Mouse (Mus musculus) lung, embryonic 15.5 days (tissue): ENCODE results near the gene Cox5a. TPM values are rescaled to one million over a fixed set of nuclear protein-coding genes. Genes with fewer than 3 reads are reported as not detected.

Experiments used
- ATAC-seq: fragments of 200-750 bp; cut with Nextera tagmentation; 2 replicates; pipeline ENCODE4 v1.8.0; 2017; ENCODE audit warnings: moderate number of reproducible peaks, borderline replicate concordance; ENCODE audit not compliant: low FRiP score, low TSS enrichment; ENCODE audit errors: extremely low read depth
- H3K27ac ChIP-seq: fragments of 300-500 bp; sonication (generic); 2 replicates; pipeline ENCODE4 v1.5.1; 2015; ENCODE audit warnings: moderate library complexity, mild to moderate bottlenecking, inconsistent platforms
- H3K27me3 ChIP-seq: fragments of 300-500 bp; sonication (generic); 2 replicates; pipeline ENCODE4 v1.6.1; 2015; ENCODE audit warnings: inconsistent platforms
- H3K36me3 ChIP-seq: fragments of 300-500 bp; sonication (generic); 2 replicates; pipeline ENCODE4 v1.6.1; 2015; ENCODE audit warnings: inconsistent platforms
- H3K4me1 ChIP-seq: fragments of 300-500 bp; sonication (generic); 2 replicates; pipeline ENCODE4 v1.6.1; 2015; ENCODE audit warnings: inconsistent platforms
- H3K4me2 ChIP-seq: fragments of 300-500 bp; sonication (generic); 2 replicates; pipeline ENCODE4 v1.6.1; 2015; ENCODE audit warnings: inconsistent platforms, mild to moderate bottlenecking, moderate library complexity
- H3K4me3 ChIP-seq: fragments of 300-500 bp; sonication (generic); 2 replicates; pipeline ENCODE4 v1.5.1; 2015; ENCODE audit warnings: mild to moderate bottlenecking, inconsistent platforms
- H3K9ac ChIP-seq: fragments of 300-500 bp; sonication (generic); 2 replicates; pipeline ENCODE4 v1.6.1; 2015; ENCODE audit warnings: inconsistent platforms
- H3K9me3 ChIP-seq: fragments of 300-500 bp; sonication (generic); 2 replicates; pipeline ENCODE4 v1.6.1; 2016; ENCODE audit warnings: inconsistent platforms
- WGBS: fragments of 180-500 bp; shearing (Covaris S2); methylation state at CpG from one replicate; pipeline ENCODE4 v1.1.7; 2015; 5-methylcytosine and 5-hydroxymethylcytosine counted together
- polyA plus RNA-seq: library from polyadenylated mRNA; unstranded; fragments of >200 nt; fragmentation: Nextera tagmentation; extraction: Ambion mirVana; gene quantifications from 2 replicates; pipeline ENCODE4 v1.2.1, GENCODE M21; 2015

The Cox5a gene
- 516 and 522 TPM in 2 replicates for polyA plus RNA-seq

GRCm38 (mm10) chr9:57521056-57521911 lies at the start of gene Cox5a:
Gene Cox5a (plus strand): TSS chr9:57521274.
- Histone ChIP-seq H3K9ac (peak within 1 kb of the TSS; percentile 99), H3K27ac (peak within 1 kb of the TSS; percentile 93), H3K36me3 (no peaks in the 10 kb centered on the region), H3K4me2 (peak within 1 kb of the TSS; percentile 72), H3K9me3 (no peaks in the 10 kb centered on the region), H3K27me3 (no peaks in the 10 kb centered on the region), H3K4me3 (peak within 1 kb of the TSS; percentile 99), H3K4me1 (peaks cover 17% of the 10 kb centered on the region)
- ATAC-seq = peak; percentile 98
- WGBS = under 1% methylated on average over 95 of the region's 95 CpGs

GRCm38 (mm10) chr9:57485774-57486173 lies 35.3 kb upstream of the Cox5a start:
- H3K27ac ChIP-seq = no peak overlapping the region
- H3K9ac ChIP-seq = no peak overlapping the region
- no peaks in the 10 kb centered on the region for H3K36me3 ChIP-seq
- H3K27me3 ChIP-seq = no peaks in the 10 kb centered on the region
- no peak overlapping the region for H3K4me2 ChIP-seq
- no peaks in the 10 kb centered on the region for H3K4me1 ChIP-seq
- no peaks in the 10 kb centered on the region for H3K9me3 ChIP-seq
- WGBS = 15% methylated on average over 7 of the region's 7 CpGs
- ATAC-seq = no peak
- H3K4me3 ChIP-seq = no peak overlapping the region

DNA sequence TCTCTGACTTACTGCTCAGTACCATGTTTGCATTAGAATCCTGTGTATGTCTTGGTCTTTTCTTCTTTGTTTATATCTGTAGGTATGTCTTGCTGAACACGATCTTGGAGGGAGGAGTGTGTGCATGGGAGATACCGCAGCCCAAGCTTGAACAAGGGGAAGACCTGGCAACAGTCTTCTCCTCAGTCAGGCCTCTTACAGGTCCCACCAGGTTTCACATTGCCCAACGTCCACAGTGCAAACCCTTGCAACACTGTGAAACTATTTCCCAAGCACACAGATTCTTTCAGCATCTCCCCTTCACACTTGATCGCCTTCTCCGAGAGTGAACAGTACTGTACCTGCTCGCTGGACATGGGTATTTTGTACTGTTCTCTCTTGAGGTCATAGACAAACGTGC lies 33.3 kb upstream of the Cox5a start:
- H3K4me2 ChIP-seq = no peak overlapping the region
- H3K4me1 ChIP-seq = no peaks in the 10 kb centered on the region
- H3K9me3 ChIP-seq = no peaks in the 10 kb centered on the region
- H3K36me3 ChIP-seq = no peaks in the 10 kb centered on the region
- WGBS = 62% methylated on average over 7 of the region's 7 CpGs
- no peak overlapping the region for H3K4me3 ChIP-seq
- no peak for ATAC-seq
- no peak overlapping the region for H3K27ac ChIP-seq
- no peak overlapping the region for H3K9ac ChIP-seq
- H3K27me3 ChIP-seq = no peaks in the 10 kb centered on the region

- 84% methylated on average over 2 of the region's 2 CpGs for WGBS
- H3K4me3 ChIP-seq = no peak overlapping the region
- no peaks in the 10 kb centered on the region for H3K36me3 ChIP-seq
- no peaks in the 10 kb centered on the region for H3K27me3 ChIP-seq
- H3K4me1 ChIP-seq = no peaks in the 10 kb centered on the region
- no peak overlapping the region for H3K9ac ChIP-seq
- H3K4me2 ChIP-seq = no peak overlapping the region
- ATAC-seq = no peak
- H3K27ac ChIP-seq = no peak overlapping the region
- no peaks in the 10 kb centered on the region for H3K9me3 ChIP-seq
Observed at GRCm38 (mm10) chr9:57493532-57493931, 27.5 kb upstream of the Cox5a start.

GRCm38 (mm10) chr9:57494970-57495369 lies 26.1 kb upstream of the Cox5a start:
- Histone ChIP-seq H3K27ac (no peak overlapping the region), H3K4me1 (no peaks in the 10 kb centered on the region), H3K9ac (no peak overlapping the region), H3K4me2 (no peak overlapping the region), H3K4me3 (no peak overlapping the region), H3K36me3 (no peaks in the 10 kb centered on the region), H3K27me3 (peaks cover 6% of the 10 kb centered on the region), H3K9me3 (no peaks in the 10 kb centered on the region)
- no peak for ATAC-seq

GRCm38 (mm10) chr9:57497236-57497635 lies 23.8 kb upstream of the Cox5a start:
- Histone ChIP-seq H3K27me3 (peaks cover 29% of the 10 kb centered on the region), H3K27ac (no peak overlapping the region), H3K36me3 (no peaks in the 10 kb centered on the region), H3K9me3 (no peaks in the 10 kb centered on the region), H3K4me1 (peaks cover 6% of the 10 kb centered on the region; the same call in 1 of the 2 replicates), H3K9ac (no peak overlapping the region), H3K4me3 (no peak overlapping the region), H3K4me2 (no peak overlapping the region)
- 36% methylated on average over 5 of the region's 5 CpGs for WGBS
- no peak for ATAC-seq

GRCm38 (mm10) chr9:57498536-57498935 lies 22.5 kb upstream of the Cox5a start:
- Histone ChIP-seq H3K4me2 (no peak overlapping the region), H3K9me3 (no peaks in the 10 kb centered on the region), H3K27me3 (peaks cover 42% of the 10 kb centered on the region), H3K9ac (no peak overlapping the region), H3K4me3 (no peak overlapping the region), H3K36me3 (no peaks in the 10 kb centered on the region), H3K4me1 (peaks cover 16% of the 10 kb centered on the region; the same call in 1 of the 2 replicates), H3K27ac (no peak overlapping the region)
- no peak for ATAC-seq
- 53% methylated on average over 7 of the region's 7 CpGs for WGBS

GRCm38 (mm10) chr9:57501452-57501851 lies 19.6 kb upstream of the Cox5a start:
- Histone ChIP-seq H3K27me3 (peaks cover 71% of the 10 kb centered on the region), H3K36me3 (no peaks in the 10 kb centered on the region), H3K4me3 (no peak overlapping the region), H3K4me1 (peaks cover 34% of the 10 kb centered on the region), H3K4me2 (no peak overlapping the region), H3K9ac (no peak overlapping the region), H3K9me3 (no peaks in the 10 kb centered on the region), H3K27ac (no peak overlapping the region)
- 10% methylated on average over 13 of the region's 13 CpGs for whole genome bisulfite sequencing
- ATAC-seq = no peak

DNA sequence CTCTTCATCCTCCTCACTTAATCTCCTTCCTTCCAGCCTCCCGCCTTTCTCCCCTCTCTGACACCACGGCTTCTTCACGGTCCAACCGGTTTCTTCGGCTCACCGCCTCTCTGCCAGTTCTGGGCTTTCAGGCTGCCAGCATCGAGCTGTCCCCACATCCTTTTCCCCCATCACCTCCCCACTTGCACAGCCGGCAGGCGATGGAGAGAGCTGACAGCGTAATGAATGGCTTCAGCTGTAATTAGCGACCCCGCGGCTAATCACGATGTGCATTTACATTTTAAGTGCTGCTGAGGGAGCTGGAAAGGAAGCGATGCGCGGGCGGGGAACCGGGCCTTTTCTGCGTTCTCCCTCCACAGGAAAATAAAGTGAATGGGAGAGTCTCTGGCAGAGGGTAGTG lies 19.2 kb upstream of the Cox5a start:
- 2% methylated on average over 20 of the region's 20 CpGs for WGBS
- Histone ChIP-seq H3K27me3 (peaks cover 74% of the 10 kb centered on the region), H3K4me2 (no peak overlapping the region)

DNA sequence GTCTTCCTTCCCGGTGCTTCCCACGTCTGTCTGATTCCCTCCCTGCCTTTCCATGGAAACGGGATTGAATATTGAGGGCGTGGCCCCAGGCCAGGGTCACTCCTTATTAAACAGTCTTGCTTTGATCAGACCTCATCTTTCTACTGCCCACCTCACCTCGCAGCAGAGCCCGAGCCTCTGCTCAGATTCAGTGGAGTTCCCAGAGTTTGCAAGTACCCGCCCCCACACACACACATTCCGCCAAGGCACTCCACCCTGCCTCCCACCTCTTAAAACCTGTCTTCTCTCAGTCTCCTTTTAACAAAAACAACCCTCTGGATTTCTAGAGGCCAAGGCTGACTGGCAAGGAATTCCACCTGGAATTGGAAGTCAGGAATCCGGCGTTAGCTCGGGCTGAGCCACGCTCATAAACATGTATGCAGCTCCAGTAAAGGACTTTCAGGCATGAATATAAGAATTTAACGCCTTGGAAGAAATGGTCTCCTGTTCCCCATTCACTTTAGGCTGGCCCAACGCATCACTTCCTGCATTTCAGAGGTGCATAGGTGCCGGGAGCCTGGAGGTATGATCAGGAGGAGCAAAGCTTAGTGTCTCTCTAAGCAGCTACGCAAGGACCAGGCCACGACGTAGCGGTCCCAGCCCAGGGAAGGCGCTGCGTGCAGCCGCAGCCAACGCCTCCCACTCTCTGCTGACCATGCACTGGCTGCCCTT lies 18.0 kb upstream of the Cox5a start:
- peaks cover 34% of the 10 kb centered on the region for H3K4me1 ChIP-seq

More for the DNA sequence above, 19.2 kb upstream of the Cox5a start:
- no peak overlapping the region for H3K9ac ChIP-seq
- H3K36me3 ChIP-seq = no peaks in the 10 kb centered on the region
- H3K4me1 ChIP-seq = peaks cover 34% of the 10 kb centered on the region
- 0 out of 2 replicates have a peak overlapping the region, but pooled peaks have one; percentile 7 for H3K4me3 ChIP-seq
- no peaks in the 10 kb centered on the region for H3K9me3 ChIP-seq
- no peak overlapping the region for H3K27ac ChIP-seq
- no peak for ATAC-seq

DNA sequence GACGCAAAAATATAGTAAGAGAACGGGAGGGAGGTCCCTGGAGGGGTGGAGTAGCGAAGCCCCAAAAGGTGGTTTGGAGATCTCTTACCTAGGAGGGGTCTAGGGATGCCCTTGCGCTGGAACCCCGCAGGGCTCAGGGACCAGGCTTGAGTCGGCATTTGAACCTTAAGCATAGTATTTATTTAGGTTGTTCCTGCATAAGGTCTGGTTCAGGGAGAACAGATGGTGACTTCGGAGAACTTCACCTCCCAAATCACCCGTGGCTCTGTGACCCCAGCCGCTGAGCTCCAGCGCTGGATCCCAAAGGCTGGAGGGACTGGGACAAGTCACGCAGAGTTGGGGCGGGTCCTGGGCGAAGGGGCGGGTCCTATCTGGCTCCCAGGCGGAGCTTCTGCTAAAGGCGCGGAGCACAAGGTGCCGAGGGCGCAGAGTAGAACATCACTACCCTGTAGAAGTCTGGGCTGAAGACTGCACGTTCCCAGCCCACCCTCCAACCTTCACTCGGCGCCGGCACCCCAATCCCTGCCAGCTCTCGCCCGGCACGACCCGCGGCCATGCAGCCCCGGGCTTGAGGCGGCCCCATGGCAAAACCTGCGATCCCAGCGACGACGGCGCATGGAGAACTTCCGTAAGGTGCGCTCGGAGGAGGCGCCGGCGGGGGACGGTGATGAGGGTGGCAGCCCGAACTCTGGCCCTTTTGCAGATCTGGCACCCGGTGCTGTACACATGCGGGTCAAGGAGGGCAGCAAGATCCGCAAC lies 17.3 kb upstream of the Cox5a start, which contains the start of gene Rpp25:
Gene Rpp25 (plus strand): TSS at position 405 of the 759 bp plus-strand sequence.
- 1% methylated on average over 46 of the region's 46 CpGs for WGBS
- peaks cover 74% of the 10 kb centered on the region for H3K27me3 ChIP-seq
- peak within 1 kb of the TSS; percentile 84 for H3K4me2 ChIP-seq
- peak within 1 kb of the TSS; percentile 2; the same call in 1 of the 2 replicates for H3K9ac ChIP-seq
- H3K27ac ChIP-seq = no peak within 1 kb of the TSS
- no peaks in the 10 kb centered on the region for H3K36me3 ChIP-seq
- H3K4me3 ChIP-seq = peak within 1 kb of the TSS; percentile 43
- peak; percentile 78 for ATAC-seq
- peaks cover 34% of the 10 kb centered on the region for H3K4me1 ChIP-seq
- H3K9me3 ChIP-seq = no peaks in the 10 kb centered on the region

More for the DNA sequence above, 18.0 kb upstream of the Cox5a start:
- H3K27me3 ChIP-seq = peaks cover 74% of the 10 kb centered on the region
- peak overlapping the region; percentile 43 for H3K4me3 ChIP-seq
- ATAC-seq = no peak
- H3K9ac ChIP-seq = no peak overlapping the region
- H3K4me2 ChIP-seq = peak overlapping the region; percentile 84
- 6% methylated on average over 23 of the region's 23 CpGs for WGBS
- H3K27ac ChIP-seq = no peak overlapping the region
- H3K36me3 ChIP-seq = no peaks in the 10 kb centered on the region
- no peaks in the 10 kb centered on the region for H3K9me3 ChIP-seq
